Mouse (Mus musculus) T-helper 1 cell (primary cell): ENCODE measurements around the gene Ptbp2.

ENCODE experiments used
- in situ Hi-C: fragments of 300-600 bp; cut with MboI, MseI; formaldehyde crosslinking; loops from one replicate; pipeline ENCODE4 v1.15.1; 2025; ENCODE audit warnings: high pct_unique_total_duplicates

Ptbp2 gene

DNA sequence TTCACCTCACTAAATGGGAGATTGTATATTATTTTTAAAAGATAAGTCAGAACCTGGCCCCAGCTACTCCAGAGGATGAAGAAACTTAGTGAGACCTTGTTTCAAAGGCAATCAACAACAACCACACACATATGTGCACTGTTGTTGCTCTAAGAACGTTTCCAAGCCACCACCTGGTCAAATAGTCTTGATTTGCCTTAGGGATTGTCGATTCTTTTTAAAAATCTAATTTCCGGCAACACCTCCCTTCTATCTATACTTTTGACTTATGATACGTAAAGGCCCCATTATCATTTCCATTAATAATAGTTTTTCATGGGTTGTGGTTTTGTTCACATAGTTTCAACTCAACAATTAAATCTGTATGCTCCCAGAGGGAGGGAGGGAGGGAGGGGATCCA is at the start of gene Ptbp2:
TSS of gene Ptbp2 (minus strand) at position 101 of the 400 bp plus-strand sequence.
- in situ Hi-C loops, result no loop called here

DNA sequence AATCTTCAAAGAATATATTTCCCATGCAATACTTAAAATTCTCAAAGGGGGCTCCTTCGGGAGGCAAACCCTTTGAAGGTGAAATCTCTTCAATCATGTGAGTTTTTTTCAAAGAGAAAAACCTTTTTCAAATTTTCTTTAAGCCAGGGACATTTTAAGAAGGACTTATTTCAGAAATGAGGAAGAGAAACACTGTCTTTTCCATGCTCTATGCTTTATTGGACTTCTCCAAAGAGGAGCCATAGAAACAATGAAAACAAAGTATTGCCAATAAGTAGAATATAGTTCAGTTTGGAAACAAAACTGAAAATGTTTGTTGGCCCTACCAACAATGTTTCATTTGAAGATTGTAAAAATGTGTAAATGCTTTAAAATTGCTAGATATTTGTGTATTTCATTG is 30.4 kb upstream of the Ptbp2 start:
- in situ Hi-C loops, result no loop called here

DNA sequence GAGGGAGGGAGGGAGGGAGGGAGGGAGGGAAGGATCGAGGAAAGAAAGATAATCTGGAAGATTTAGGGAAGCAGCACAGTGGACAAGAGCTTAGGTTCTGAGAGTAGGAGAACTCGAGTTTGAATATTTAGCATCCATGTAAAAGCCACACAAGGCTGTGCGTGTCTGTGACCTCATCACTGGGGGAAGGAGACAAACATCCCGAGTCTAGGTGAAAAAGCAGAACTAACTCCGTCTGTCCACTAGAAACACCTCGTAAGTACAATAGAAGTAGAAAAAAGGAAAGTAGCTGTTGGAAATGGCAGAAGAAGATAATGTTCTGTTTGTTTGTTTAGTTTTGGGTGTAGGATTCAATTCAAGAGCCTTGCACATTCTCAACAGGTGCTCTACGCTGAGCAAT is 21.9 kb upstream of the Ptbp2 start:
- in situ Hi-C loops, result no loop called here

DNA sequence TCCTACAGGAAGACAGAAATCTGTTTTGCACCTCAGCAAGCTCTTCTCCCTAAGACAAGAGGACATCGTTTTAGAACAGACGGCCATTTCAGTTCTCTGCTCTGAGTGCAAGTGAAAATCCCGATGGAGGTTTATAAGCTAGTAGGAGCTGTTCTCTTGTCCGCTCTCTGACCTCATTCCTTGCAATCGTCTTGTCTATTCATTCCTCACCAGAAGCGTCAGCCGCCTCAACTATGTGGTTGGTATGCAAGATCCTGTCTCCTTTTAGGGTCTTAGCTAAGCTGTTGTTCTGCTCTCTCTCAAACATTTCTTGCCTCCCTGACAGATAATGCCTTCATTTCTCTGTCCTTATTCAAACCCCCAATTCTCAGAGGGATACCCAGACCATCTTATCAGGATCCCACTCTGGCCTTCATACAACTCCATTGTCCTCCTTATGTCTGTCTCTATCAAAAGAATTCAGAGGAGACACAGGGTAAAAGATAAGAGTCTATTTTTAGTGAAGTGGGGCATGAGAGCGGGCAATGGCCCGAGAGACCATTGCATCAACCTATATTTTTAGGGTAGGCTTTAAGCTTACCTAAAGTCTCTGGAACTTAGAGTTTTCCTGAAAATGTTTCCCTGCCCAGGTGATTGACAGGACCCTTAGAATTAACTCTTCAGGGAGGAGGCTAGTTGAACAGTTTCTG is 10.6 kb upstream of the Ptbp2 start:
- in situ Hi-C loops, result no loop called here

DNA sequence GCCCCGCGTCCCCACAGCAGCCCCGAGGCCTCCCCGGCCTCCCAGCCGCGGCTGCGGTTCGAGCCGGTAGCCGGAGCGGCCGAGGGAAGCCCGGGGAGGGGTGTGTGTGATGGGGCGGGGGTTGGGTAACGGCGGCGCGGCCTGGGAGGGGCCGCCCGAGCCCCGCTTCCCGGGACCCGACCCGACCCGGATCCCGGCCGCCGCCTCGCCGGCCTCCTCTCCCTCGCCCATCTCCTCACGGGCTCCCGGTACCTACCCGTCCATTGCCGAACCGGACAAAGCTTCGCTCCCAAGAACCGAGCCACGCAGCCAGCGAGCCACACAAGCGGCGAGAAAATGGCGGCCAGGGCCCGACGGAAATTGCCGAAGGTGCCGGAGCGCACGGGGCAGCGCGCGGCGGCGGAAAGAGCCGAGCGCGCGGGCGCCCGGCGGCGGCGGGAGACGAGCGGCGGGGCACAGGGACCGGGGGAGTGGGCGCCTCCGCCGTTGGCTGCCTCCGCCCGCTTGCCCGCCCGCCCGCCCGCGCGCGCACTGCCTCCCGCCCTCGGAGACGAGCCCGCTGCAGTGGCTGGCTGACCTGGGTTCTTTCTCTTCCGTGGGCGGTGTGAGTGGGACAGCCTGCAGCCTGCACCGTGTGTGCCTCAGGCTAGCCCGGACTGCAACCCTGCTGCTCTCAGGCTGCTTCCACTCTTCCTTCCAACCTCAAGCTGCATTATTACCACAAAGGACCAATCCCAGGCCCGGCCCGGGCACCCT is 1.1 kb downstream of the Ptbp2 start:
- in situ Hi-C loops, result no loop called here

DNA sequence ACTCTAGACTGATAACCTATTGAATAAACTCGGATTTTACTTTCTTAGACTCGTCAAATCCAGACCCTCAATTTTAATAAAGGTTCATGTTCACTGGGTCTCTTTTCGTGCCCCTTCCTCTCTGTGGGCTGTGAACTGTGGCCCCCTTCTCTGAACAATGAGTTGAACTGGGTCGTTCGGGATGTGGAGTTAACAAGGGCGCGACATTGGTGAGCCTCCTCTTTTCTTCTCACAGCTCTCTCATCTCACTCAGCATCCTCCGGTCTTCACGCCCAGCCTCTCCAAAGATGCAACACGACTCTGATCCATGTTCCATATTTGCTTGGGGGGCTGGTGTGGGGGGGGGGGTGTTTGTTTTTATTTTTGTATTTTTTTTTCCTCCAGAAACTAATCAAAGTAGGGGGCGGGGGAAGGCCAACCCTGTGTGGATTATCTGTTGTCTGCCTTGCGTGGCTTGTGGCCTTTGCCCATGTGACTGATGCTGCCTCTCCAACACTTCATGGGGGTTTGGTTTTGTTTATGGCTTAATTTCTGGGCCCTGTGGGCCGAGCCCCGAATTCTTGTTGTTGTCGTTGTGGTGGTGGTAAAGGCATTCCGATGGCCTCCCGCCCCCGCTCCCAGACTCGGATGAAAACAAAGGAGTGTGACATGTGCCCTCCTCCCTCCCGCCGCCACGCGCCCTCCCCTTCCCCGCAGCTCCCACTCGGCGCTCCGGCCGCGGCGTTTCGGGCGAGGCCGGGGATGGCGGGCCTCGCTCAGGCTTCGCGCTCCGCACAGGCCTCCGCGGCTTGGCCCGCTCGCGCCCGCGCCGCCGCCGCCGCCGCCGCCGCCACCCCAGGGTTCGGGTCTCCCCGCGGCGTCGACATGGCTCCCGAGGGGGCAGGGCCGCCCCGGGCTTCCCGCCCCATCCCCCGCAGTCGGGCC is 2.0 kb downstream of the Ptbp2 start:
- in situ Hi-C loops, result no loop called here

DNA sequence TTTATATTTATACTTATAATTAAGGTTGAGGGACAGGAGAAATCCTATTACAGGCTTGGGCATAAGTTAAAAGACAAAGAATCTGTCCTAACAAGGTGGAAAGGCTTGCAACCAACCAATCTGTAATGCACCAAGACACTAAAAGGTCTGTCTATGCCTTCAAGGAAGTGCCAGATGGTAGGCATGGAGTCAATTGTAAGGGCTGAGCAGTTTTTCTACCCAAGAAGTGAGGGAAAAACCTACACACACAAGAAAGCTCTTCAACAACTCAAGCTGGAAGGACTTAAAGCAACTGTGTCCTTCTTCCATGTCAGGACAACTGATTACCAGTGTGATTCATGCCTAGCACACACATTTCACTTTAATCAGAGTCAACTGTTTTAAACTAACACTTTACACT is 3.4 kb downstream of the Ptbp2 start:
- in situ Hi-C loops, result no loop called here

DNA sequence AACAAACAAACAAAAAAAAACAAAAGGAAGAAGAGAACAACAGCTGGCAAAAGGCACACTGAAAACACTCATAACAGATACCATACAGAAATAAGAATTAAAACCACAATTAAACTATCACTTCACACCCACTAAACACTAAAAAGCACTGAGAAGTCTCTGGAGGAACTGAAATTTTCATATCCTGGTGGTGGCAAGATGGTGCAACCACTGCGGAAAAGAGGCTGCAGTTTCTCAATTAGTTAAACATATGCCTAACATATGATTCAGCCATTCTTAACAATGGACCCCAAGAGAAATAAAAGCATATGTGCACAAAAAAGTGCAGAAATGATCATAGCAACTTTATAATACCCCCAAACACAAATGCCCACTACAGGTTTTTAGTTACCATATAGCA is 5.0 kb downstream of the Ptbp2 start:
- in situ Hi-C loops, result no loop called here

DNA sequence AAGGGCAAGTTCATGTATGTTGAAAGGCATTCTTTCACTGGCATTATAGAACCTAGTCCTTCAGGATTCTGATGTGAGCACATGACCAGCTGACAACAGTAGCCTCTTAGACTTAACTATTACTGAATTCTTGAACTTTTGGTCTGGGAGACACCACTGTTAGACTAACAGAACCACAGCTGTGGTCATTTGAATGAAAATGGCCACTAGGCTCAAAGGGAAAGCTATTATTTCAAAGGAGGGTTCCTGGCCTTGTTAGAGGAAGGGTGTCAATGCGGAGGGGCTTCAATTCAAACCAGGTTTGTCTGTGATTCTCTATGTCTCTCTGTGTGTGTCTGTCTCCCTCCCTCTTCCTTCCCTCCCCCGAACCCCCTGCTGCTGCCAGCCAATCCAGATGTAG is 5.8 kb downstream of the Ptbp2 start:
- in situ Hi-C loops, result no loop called here

DNA sequence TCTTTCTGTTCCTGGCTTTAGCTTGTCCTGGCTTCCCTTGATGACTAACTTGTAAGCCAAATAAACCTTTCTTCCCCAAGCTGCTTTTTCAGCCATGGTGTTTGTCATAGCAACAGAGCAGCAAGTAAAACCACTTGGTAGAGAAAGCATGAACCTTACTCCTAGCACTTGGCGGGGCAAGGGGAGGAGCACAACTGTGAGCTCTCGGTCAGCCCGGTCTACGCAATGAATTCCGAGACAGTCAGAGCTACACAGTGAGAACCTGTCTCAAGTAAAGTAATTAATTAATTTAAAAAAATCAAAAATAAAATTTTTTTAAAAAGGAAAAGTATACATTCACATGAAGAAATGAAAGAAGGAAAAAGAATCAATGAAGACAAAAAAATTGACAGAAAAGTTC is 8.1 kb downstream of the Ptbp2 start:
- in situ Hi-C loops, result no loop called here

DNA sequence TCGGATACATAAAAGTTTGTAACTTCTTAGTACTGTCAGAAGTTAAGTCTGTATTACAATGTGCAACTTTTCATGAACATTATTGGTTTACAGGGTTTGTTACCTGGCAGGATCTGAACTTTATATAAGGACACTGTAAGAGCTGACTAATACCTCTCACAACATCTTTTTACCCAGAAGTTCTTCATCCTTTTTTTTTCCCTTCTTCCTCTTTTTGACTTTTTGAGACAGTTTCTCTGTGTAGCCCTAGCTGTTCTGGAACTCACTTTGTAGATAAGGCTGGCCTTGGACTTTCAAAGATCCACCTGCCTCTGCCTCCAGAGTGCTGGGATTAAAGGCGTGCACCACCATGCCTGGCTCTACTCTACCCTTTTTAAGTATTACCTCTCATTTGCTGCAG is 11.5 kb downstream of the Ptbp2 start:
- in situ Hi-C loops, result no loop called here

DNA sequence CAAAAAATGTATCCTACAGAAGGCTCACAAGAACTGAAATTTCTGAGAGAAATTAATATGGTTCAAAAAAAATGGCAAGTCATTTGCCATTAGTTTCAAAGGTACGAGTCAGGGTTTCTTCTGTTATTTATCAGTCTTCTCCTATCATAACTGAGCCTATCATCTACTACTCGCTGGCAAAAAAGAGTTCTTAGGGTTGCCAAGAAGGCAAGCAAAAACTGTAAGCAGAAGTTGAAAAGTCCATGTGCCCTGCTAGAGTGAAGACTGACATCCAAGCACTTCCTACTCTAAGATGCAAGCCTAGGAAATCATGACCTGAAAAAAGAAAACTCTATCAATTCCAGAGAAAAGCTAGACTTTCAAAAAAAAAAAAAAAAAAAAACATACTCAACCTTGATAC is 20.5 kb downstream of the Ptbp2 start:
- in situ Hi-C loops, result no loop called here

DNA sequence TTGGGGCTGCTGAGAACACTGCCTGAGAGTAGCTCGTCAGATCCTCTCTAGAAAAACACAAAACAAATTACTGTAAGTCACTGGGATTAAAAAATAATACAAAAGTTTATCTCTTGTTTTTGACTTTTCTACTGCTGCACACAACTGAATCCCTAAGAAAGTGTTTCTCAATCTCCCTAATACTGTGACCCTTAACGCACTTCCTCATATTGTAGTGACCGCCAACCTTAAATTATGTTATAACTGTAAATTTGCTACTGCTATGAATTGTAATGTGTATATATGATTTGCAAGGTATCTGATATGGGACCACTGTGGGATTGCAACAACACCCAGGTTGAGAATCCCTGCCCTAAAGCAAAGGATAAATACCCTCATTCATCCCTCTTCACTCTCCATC is 22.5 kb downstream of the Ptbp2 start:
- in situ Hi-C loops, result no loop called here

DNA sequence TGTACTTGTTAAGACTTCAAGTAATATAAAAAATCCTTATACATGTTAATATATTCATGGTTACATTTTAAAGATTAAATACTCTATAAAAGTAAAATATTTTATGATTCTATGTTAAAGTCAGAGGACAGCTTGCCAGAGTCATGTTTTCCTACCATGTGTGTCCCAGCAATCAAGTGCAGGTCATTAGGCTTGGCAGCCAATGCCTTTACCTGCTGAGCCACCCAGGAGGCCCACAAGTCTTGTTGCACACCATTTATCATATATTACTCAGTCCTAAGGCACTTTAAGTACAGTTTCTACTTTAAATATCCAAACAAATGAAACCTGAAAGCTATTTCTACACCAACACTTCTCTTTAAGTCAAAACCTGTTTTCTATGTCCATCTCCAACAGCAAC is 30.5 kb downstream of the Ptbp2 start:
- in situ Hi-C loops, result no loop called here

DNA sequence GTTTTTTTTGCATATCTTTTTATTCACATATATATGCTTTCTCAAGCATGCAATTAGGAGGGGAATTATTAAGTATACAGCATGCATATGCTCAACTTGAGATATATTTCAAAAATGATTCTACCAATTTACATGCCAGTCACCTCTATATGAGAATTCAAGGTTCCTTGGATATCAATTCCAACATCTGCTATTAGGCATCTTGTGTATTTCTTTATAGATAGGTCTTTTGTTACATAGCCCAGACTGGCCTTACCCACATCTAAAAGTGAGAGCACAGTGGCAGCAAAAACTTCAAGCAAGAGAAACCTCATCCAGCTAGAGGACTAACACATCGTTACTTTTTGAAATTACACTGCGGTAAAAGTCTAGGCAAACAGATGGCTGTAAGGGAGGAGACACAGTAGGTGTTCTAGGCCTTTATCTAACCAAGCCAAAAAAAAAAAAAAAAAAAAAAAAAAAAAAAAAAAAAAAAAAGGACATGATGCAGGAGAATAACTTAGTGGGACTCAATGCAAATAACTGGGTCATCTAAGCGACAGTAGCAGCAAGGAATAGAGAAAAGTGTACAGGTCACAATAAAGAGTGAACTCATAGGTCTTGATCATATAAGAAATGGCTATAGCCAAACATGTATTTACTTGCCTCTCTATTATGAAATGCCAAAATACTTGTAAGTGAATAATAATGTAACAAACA is 34.6 kb downstream of the Ptbp2 start:
- in situ Hi-C loops, result no loop called here

DNA sequence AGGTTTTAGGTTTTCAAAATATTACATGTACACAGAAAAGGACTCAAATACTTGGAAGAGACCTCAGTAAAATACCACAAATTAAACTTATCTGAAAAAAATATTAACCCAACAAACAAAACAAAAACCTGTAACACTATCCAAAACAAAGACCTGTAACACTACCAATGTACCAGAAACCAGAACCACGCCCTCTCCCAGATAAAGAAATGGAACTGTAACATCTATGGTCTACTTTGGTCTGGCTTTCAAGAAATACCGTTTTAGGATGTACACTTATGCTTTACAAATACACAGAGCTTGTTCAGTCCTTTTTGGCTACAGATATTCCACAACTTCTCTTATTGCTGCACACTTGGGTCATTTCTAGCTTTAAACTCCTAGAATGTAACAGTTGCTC is 35.1 kb downstream of the Ptbp2 start:
- in situ Hi-C loops, result no loop called here

DNA sequence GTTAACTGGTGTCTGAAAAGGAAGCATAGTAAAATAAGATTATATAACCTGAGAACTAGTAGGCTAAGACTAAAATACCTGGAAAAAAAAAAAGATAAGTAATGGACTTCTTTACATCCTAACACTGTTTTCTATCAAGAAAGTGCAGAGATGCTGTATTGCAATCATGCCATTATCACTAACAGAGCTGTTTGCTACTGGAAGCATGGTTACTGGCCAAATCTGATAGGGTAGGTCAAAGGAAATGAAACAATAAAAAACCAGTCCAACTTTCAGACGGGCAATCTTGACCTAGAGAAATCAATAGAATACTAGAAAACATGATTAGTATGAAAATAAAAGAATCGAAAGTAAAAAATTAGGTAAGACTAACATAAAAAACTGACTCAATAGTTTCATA is 37.6 kb downstream of the Ptbp2 start:
- in situ Hi-C loops, result no loop called here

DNA sequence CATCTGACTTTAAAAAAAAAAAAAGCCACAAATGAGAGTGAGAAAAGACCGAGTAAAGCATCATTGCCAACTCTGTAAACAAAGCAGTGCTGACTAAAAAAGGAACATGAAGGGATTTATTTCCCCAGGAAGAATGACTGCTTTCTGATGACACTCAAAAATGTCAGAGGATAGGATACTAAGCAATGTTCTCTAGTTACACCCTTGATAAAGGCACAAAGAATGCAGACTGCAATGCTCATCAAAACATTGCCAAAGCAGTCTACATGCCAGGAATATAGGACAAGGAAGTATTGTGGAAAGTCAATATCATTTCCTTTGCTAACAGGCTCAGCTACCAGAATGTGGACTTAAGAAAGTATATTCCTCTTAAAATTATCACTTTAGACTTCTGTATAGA is 38.5 kb downstream of the Ptbp2 start:
- in situ Hi-C loops, result no loop called here

DNA sequence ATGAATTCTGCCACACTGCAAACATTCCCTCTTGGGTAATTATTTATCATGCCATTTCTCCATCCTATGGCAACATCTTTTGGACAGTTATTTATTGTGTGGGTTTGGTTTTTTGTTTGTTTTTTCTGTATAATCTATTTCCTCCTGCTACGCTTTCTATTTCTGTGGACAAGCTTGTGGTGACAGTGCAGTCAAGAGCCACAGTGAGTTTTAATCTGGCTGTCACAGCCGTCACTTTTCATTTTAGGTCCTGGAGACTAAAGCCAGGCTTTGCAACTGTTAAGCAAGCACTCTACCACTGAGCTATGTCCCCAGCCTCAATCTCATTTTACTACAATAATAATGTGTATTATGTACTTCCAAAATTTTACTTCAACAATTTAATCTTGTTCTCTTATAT is 54.4 kb downstream of the Ptbp2 start:
- in situ Hi-C loops, result no loop called here

DNA sequence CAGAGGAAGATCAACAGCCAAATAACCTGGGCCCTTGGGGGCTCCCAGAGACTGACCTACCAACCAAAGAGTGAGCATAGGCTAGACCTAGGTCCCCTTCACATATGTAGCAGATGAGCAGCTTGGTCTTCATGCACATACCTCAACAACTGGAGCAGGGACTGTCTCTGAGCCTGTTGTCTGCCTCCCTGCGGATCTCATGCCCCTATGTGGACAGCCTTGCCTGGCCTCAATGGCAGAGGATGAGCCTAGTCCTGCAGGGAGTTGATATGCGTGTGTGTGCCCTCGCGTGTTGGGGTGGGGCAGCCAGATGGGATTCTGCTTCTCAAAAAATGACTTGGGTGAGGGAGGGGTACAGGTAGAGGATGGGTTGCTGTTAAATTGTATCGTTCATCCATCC is 72.2 kb downstream of the Ptbp2 start:
- in situ Hi-C loops, result no loop called here

DNA sequence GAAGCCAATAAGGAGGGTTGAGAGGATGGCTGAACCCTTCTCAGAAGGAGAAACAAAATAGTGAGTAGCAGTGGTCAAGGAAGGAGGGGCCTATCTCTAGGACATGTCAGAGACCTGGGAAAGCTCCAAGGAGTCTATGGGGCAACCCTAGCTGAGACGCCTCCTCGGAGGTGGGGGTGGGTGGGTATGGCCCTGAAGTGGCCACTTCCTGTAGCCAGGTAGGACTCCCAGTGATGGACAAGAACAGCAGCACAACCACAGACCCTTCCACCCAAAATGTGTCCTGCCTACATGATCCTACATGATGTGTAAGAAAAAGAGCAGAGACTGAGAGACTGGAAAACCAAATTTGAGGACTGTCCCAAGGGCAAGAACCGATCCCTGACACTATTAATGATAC is 72.8 kb downstream of the Ptbp2 start:
- in situ Hi-C loops, result no loop called here

DNA sequence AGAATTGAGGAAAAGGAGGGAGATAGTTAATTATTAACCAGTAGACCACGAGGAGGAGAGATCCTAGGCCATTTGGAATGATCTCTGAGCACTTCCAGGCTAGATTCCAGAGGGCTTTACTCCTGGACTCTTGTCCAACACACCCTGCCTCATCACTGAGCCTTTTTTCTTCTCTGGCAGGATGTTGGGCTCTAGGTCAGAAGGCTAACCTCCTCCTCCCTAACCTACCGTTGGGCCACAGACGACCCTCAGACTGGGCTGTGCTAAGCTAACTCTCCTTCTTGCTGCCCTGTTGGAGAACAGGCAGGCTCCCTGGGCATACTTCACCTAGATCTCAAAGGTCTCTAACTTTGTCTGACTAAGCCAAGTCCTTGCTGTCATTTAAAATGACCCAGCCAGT is 82.8 kb downstream of the Ptbp2 start:
- in situ Hi-C loops, result no loop called here
